Mouse (Mus musculus): ENCODE results near the gene Thnsl2. TPM values are rescaled to one million over a fixed set of nuclear protein-coding genes. Genes with fewer than 3 reads are reported as not detected.

The Thnsl2 gene
- total and polyA plus RNA-seq, 3 experiments, result not detected

- H3K36me3 ChIP-seq (replicated peaks), result no peaks in the 10 kb centered on the region
- no peak for DNase-seq (ENCODE audit: low spot score)
- H3K4me3 ChIP-seq (ENCODE audit: low read depth, low read length), result no peak overlapping the region
- no peaks in the 10 kb centered on the region for H3K4me1 ChIP-seq (ENCODE audit: insufficient read depth, low read depth, low read length)
- ATAC-seq (ENCODE audit: extremely low read depth, insufficient number of reproducible peaks, low FRiP score, poor library complexity, severe bottlenecking), result no peak
- no peaks in the 10 kb centered on the region for H3K9me3 ChIP-seq (replicated peaks)
- TF ChIP-seq TAL1 (conservative IDR thresholded peaks at IDR 0.05; ENCODE audit: low read depth, low read length), result no peak
- H3K27me3 ChIP-seq (ENCODE audit: insufficient read depth, low read length), result no peaks in the 10 kb centered on the region
These were observed 28.8 kb upstream of the Thnsl2 start for GRCm38 (mm10) chr6:71172812-71173580.

DNA sequence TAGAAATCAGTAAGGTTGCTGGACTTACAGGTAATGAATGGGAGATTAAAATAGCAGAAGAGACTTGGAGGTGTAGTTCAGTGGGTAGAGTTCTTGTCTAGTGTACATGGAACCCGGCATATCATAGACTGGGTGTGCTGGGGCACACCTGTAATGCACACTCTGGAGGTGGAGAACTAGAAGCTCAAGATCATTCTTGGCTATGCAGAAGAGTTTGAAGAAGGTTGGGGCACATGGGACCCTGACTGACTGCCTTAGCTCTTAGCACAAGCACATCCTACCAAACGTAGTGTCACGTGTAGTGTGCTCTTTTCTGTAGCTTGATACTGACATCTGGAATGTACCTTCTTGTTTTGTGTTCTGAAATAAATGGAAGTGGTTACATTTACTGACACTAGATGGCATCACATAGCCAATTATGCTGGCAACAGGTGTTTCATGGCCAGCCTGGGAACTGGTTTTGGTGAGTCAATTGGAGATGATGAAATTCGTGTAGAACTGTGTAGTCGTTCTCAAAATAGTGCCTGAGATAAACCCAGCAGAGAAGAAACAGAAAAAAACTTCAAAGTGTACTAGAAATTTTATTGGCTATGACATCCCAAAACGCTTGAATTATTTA is 22.4 kb upstream of the Thnsl2 start:
- DNase-seq (ENCODE audit: low spot score), result peak; percentile 20
- H3K36me3 ChIP-seq (replicated peaks), result no peaks in the 10 kb centered on the region

GRCm38 (mm10) chr6:71164394-71164793 is 20.2 kb upstream of the Thnsl2 start:
- DNase-seq (ENCODE audit: low spot score) (no peak), ATAC-seq (ENCODE audit: extremely low read depth, insufficient number of reproducible peaks, low FRiP score, poor library complexity, severe bottlenecking) (no peak)
- Histone ChIP-seq H3K36me3 (replicated peaks) (no peaks in the 10 kb centered on the region), H3K4me1 (ENCODE audit: insufficient read depth, low read depth, low read length) (no peaks in the 10 kb centered on the region), H3K27me3 (ENCODE audit: insufficient read depth, low read length) (peaks cover 10% of the 10 kb centered on the region; the same call in 1 of the 2 replicates), H3K4me3 (ENCODE audit: low read depth, low read length) (no peak overlapping the region), H3K9me3 (replicated peaks) (no peaks in the 10 kb centered on the region)
- no peak for TF ChIP-seq TAL1 (conservative IDR thresholded peaks at IDR 0.05; ENCODE audit: low read depth, low read length)

More for the DNA sequence above, 22.4 kb upstream of the Thnsl2 start:
- TF ChIP-seq TAL1 (conservative IDR thresholded peaks at IDR 0.05; ENCODE audit: low read depth, low read length), result no peak
- TF ChIP-seq CTCF (IDR thresholded peaks at IDR 0.05; ENCODE audit: low read depth, low read length), result no peak
- no peak for TF ChIP-seq GATA2 (IDR thresholded peaks at IDR 0.05; ENCODE audit: borderline replicate concordance, low read depth, low read length)
- TF ChIP-seq GATA1 (IDR thresholded peaks at IDR 0.05; ENCODE audit: borderline replicate concordance, low read length), result no peak
- TF ChIP-seq POLR2AphosphoS5 (IDR thresholded peaks at IDR 0.05; ENCODE audit: insufficient replicate concordance, low read depth, low read length), result no peak
- H3K27me3 ChIP-seq (ENCODE audit: insufficient read depth, low read length), result 0 out of 2 replicates have a peak, but pooled peaks cover 4% of the 10 kb centered on the region
- no peak for ATAC-seq (ENCODE audit: extremely low read depth, insufficient number of reproducible peaks, low FRiP score, poor library complexity, severe bottlenecking)
- no peak overlapping the region for H3K4me3 ChIP-seq (ENCODE audit: low read depth, low read length)
- no peaks in the 10 kb centered on the region for H3K4me1 ChIP-seq (ENCODE audit: insufficient read depth, low read depth, low read length)
- no peaks in the 10 kb centered on the region for H3K9me3 ChIP-seq (replicated peaks)

GRCm38 (mm10) chr6:71162269-71162668 is 18.0 kb upstream of the Thnsl2 start:
- no peaks in the 10 kb centered on the region for H3K9me3 ChIP-seq (replicated peaks)
- H3K36me3 ChIP-seq (replicated peaks), result no peaks in the 10 kb centered on the region
- peaks cover 4% of the 10 kb centered on the region; the same call in 1 of the 2 replicates for H3K4me1 ChIP-seq (ENCODE audit: insufficient read depth, low read depth, low read length)
- no peak for ATAC-seq (ENCODE audit: extremely low read depth, insufficient number of reproducible peaks, low FRiP score, poor library complexity, severe bottlenecking)
- H3K4me3 ChIP-seq (ENCODE audit: low read depth, low read length), result no peak overlapping the region
- DNase-seq (ENCODE audit: low spot score), result no peak
- peaks cover 19% of the 10 kb centered on the region for H3K27me3 ChIP-seq (ENCODE audit: insufficient read depth, low read length)
- no peak for TF ChIP-seq GATA2 (IDR thresholded peaks at IDR 0.05; ENCODE audit: borderline replicate concordance, low read depth, low read length)
- no peak for TF ChIP-seq GATA1 (IDR thresholded peaks at IDR 0.05; ENCODE audit: borderline replicate concordance, low read length)
- no peak for TF ChIP-seq POLR2AphosphoS5 (IDR thresholded peaks at IDR 0.05; ENCODE audit: insufficient replicate concordance, low read depth, low read length)
- TF ChIP-seq TAL1 (conservative IDR thresholded peaks at IDR 0.05; ENCODE audit: low read depth, low read length), result no peak
- no peak for TF ChIP-seq CTCF (IDR thresholded peaks at IDR 0.05; ENCODE audit: low read depth, low read length)

DNA sequence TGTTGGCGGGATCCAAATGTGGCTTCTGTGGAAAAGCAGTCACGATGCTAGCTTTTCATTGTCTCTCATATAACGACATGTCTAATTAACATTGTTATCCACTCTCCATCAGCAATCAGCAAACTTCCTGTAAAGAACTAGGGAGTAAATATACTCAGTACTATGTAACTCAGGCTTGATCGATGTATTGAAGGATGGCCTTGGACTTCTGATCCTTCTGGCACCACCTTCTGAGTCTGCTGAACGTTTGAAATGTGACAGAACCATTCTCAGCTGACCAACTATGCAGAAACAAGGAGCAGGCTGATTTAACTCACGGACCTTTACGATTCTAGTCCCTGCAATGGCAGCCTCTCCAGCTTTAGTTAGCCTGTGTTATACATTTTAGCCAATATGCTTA is 17.1 kb upstream of the Thnsl2 start:
- TF ChIP-seq POLR2AphosphoS5 (IDR thresholded peaks at IDR 0.05; ENCODE audit: insufficient replicate concordance, low read depth, low read length), result no peak
- no peak for TF ChIP-seq CTCF (IDR thresholded peaks at IDR 0.05; ENCODE audit: low read depth, low read length)
- no peak for TF ChIP-seq GATA2 (IDR thresholded peaks at IDR 0.05; ENCODE audit: borderline replicate concordance, low read depth, low read length)
- no peak for TF ChIP-seq GATA1 (IDR thresholded peaks at IDR 0.05; ENCODE audit: borderline replicate concordance, low read length)
- TF ChIP-seq TAL1 (conservative IDR thresholded peaks at IDR 0.05; ENCODE audit: low read depth, low read length), result no peak
- Histone ChIP-seq H3K4me1 (ENCODE audit: insufficient read depth, low read depth, low read length) (peaks cover 12% of the 10 kb centered on the region), H3K27me3 (ENCODE audit: insufficient read depth, low read length) (peaks cover 16% of the 10 kb centered on the region), H3K9me3 (replicated peaks) (no peaks in the 10 kb centered on the region), H3K4me3 (ENCODE audit: low read depth, low read length) (no peak overlapping the region), H3K36me3 (replicated peaks) (no peaks in the 10 kb centered on the region)
- ATAC-seq (ENCODE audit: extremely low read depth, insufficient number of reproducible peaks, low FRiP score, poor library complexity, severe bottlenecking) (no peak), DNase-seq (ENCODE audit: low spot score) (no peak)

DNA sequence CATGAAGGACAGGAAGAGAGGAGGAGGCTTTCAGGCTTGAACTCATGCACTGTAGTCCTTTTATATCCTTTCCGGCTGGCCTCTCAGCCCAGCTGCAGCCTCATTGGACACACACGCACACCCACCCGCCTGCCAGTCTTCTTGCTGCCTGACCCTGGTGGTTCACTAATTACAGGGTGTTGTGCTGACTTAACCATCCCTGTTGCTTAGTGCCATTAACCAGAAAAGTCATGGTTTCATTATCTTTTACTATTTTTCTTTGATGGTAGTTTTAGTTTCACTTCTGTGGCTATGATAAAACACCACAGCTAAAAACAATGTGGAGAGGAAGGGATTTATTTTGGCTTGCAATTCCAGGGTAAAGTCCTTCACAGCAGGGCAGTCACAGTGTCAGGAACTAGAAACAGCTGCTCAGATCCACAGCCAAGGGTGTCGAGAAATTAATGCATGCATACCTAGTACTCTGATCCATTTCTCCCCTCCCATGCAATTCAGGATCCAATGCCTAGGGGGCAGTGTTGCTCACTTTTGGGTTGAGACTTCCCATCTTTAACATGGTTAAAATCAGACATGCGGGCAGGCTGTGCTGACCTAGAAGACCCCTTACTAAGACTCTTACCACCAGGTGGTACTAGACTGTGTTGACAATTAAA is 12.6 kb upstream of the Thnsl2 start:
- peaks cover 38% of the 10 kb centered on the region for H3K27me3 ChIP-seq (ENCODE audit: insufficient read depth, low read length)
- H3K36me3 ChIP-seq (replicated peaks), result no peaks in the 10 kb centered on the region
- ATAC-seq (ENCODE audit: extremely low read depth, insufficient number of reproducible peaks, low FRiP score, poor library complexity, severe bottlenecking) (peak; percentile 22; the same call in 1 of the 2 replicates), DNase-seq (ENCODE audit: low spot score) (peak; percentile 44)
- peaks cover 12% of the 10 kb centered on the region for H3K4me1 ChIP-seq (ENCODE audit: insufficient read depth, low read depth, low read length)
- H3K4me3 ChIP-seq (ENCODE audit: low read depth, low read length), result peak overlapping the region; percentile 62; the same call in 1 of the 2 replicates
- TF ChIP-seq GATA2 (IDR thresholded peaks at IDR 0.05; ENCODE audit: borderline replicate concordance, low read depth, low read length), result no peak
- no peak for TF ChIP-seq TAL1 (conservative IDR thresholded peaks at IDR 0.05; ENCODE audit: low read depth, low read length)
- TF ChIP-seq CTCF (IDR thresholded peaks at IDR 0.05; ENCODE audit: low read depth, low read length), result peak; percentile 83
- TF ChIP-seq GATA1 (IDR thresholded peaks at IDR 0.05; ENCODE audit: borderline replicate concordance, low read length), result no peak
- no peak for TF ChIP-seq POLR2AphosphoS5 (IDR thresholded peaks at IDR 0.05; ENCODE audit: insufficient replicate concordance, low read depth, low read length)
- H3K9me3 ChIP-seq (replicated peaks), result no peaks in the 10 kb centered on the region
